Comparison of ENCODE assay signal across 9 mouse cellular contexts in the genomic region with DNA sequence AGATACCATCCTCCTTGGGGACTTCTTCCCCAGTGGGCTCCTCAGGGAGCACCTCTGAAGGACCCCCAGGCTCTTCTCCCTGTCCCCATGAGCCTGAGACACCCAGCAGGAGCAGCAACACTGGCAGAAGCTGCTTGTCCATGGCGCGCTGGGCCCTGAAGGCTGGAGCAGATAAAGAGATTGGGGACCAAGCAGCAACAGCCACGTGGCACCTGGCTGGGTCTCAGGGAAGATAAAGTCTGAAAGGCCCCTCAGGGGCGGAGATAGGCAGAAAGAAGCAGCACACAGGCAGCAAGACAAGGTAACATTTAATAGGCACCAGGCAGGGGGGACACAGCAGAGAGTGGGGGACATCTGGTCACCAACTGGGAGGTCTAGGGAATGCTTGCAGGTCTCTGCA. TPM values are rescaled to one million over a fixed set of nuclear protein-coding genes. Genes with fewer than 3 reads are reported as not detected.
A peak's percentile ranks its signal among the peaks of the same experiment; 100 is the strongest.
DNase-seq lines count a peak whose midpoint lies in the region; ATAC-seq and TF ChIP-seq lines count a peak whose summit lies in the region.
"Had no signal": no experiment of that assay in that cellular context is flagged by ENCODE, and none has a peak within 500 bp of the region (broad histone marks: within the 10 kb centered on the region; RNA-seq: fewer than 3 reads in every experiment).

A gene (minus strand): TSS at position 196 of the 400 bp plus-strand sequence.

- peaks cover 4% of the 10 kb centered on the region; the same call in 1 of the 2 replicates for H3K4me1 ChIP-seq in spleen, adult 2 months (ENCODE audit: control insufficient read depth, insufficient read depth, insufficient read length)
- H3K4me1 ChIP-seq in hindbrain, embryonic 13.5 days (replicated peaks), result peaks cover 36% of the 10 kb centered on the region
- H3K4me1 ChIP-seq in liver, embryonic 15.5 days (replicated peaks), result peaks cover 80% of the 10 kb centered on the region
- H3K4me1 ChIP-seq in kidney, embryonic 14.5 days (ENCODE audit: control insufficient read depth, insufficient read depth, low read length), result peaks cover 8% of the 10 kb centered on the region

- TF ChIP-seq POLR2A in spleen, adult 2 months (IDR thresholded peaks at IDR 0.05; ENCODE audit: low read depth, low read length), result no peak

- H3K36me3 ChIP-seq in spleen, adult 2 months (ENCODE audit: control insufficient read depth, insufficient read depth, low read length), result peaks cover 12% of the 10 kb centered on the region
- H3K36me3 ChIP-seq in hindbrain, embryonic 13.5 days, result peaks cover 43% of the 10 kb centered on the region
- H3K36me3 ChIP-seq in liver, embryonic 15.5 days (replicated peaks), result peaks cover 43% of the 10 kb centered on the region
- peaks cover 31% of the 10 kb centered on the region for H3K36me3 ChIP-seq in kidney, embryonic 14.5 days (ENCODE audit: control insufficient read depth, insufficient read depth, low read length)

- no peak for ATAC-seq in hindbrain, embryonic 13.5 days (ENCODE audit: low FRiP score)
- peak; percentile 74 for ATAC-seq in liver, embryonic 15.5 days (ENCODE audit: insufficient read depth)
- no peak for ATAC-seq in kidney, embryonic 14.5 days (ENCODE audit: low FRiP score, low TSS enrichment)
- ATAC-seq: forebrain, embryonic 15.5 days had no signal

- H3K27me3 ChIP-seq in spleen, adult 2 months (ENCODE audit: control insufficient read depth, insufficient read depth, low read length), result peaks cover 11% of the 10 kb centered on the region; the same call in 1 of the 2 replicates
- peaks cover 52% of the 10 kb centered on the region for H3K27me3 ChIP-seq in hindbrain, embryonic 13.5 days
- peaks cover 44% of the 10 kb centered on the region for H3K27me3 ChIP-seq in liver, embryonic 15.5 days
- H3K27me3 ChIP-seq in kidney, embryonic 14.5 days (ENCODE audit: control insufficient read depth, insufficient read depth, low read length), result peaks cover 38% of the 10 kb centered on the region

- WGBS in spleen, adult 2 months, result 66% methylated on average over 4 of the region's 4 CpGs
- WGBS in hindbrain, embryonic 13.5 days, result 77% methylated on average over 4 of the region's 4 CpGs
- WGBS in liver, embryonic 15.5 days (ENCODE audit: insufficient replicate concordance), result 22% methylated on average over 4 of the region's 4 CpGs
- 80% methylated on average over 4 of the region's 4 CpGs for WGBS in kidney, embryonic 14.5 days

- intact Hi-C loops in left cerebral cortex, postnatal 25 days (cut with DNase I), result no loop called here

- peak within 1 kb of the TSS; percentile 94 for H3K4me2 ChIP-seq in hindbrain, embryonic 13.5 days
- peak within 1 kb of the TSS; percentile 97 for H3K4me2 ChIP-seq in liver, embryonic 15.5 days
- H3K4me2 ChIP-seq in kidney, embryonic 14.5 days (replicated peaks; ENCODE audit: low read depth, low read length), result no peak within 1 kb of the TSS

- H3K9ac ChIP-seq in hindbrain, embryonic 13.5 days, result no peak within 1 kb of the TSS; the same call in 1 of the 2 replicates
- peak within 1 kb of the TSS; percentile 64 for H3K9ac ChIP-seq in liver, embryonic 15.5 days
- H3K9ac ChIP-seq in kidney, embryonic 14.5 days (ENCODE audit: low read depth, low read length), result no peak within 1 kb of the TSS
- H3K9ac ChIP-seq: forebrain, embryonic 15.5 days had no signal

- no peak within 1 kb of the TSS for H3K27ac ChIP-seq in spleen, adult 2 months (ENCODE audit: insufficient read depth, low read length)
- H3K27ac ChIP-seq in hindbrain, embryonic 13.5 days, result no peak within 1 kb of the TSS
- peak within 1 kb of the TSS; percentile 81 for H3K27ac ChIP-seq in liver, embryonic 15.5 days (replicated peaks)
- H3K27ac ChIP-seq in kidney, embryonic 14.5 days (ENCODE audit: low read depth, low read length), result no peak within 1 kb of the TSS
- H3K27ac ChIP-seq: forebrain, embryonic 15.5 days had no signal

- no peaks in the 10 kb centered on the region for H3K9me3 ChIP-seq in hindbrain, embryonic 13.5 days
- H3K9me3 ChIP-seq in liver, embryonic 15.5 days (replicated peaks), result no peaks in the 10 kb centered on the region
- no peaks in the 10 kb centered on the region for H3K9me3 ChIP-seq in kidney, embryonic 14.5 days (ENCODE audit: control insufficient read depth, low read length)
- H3K9me3 ChIP-seq: forebrain, embryonic 15.5 days had no signal

- TF ChIP-seq CTCF in spleen, adult 2 months (IDR thresholded peaks at IDR 0.05; ENCODE audit: extremely low read depth, insufficient read depth, insufficient read length, insufficient replicate concordance), result no peak

- H3K4me3 ChIP-seq in spleen, adult 2 months (ENCODE audit: extremely low read depth, insufficient read depth, insufficient read length), result no peak within 1 kb of the TSS
- H3K4me3 ChIP-seq in hindbrain, embryonic 13.5 days, result no peak within 1 kb of the TSS
- H3K4me3 ChIP-seq in liver, embryonic 15.5 days (replicated peaks), result peak within 1 kb of the TSS; percentile 64
- H3K4me3 ChIP-seq in kidney, embryonic 14.5 days (ENCODE audit: low read length), result no peak within 1 kb of the TSS

- no peak for DNase-seq in spleen, adult 2 months (ENCODE audit: low read depth in 1 of 2, low spot score in 2 of 2)
- no peak for DNase-seq in spleen, adult 12 weeks (ENCODE audit: low spot score)
- DNase-seq in adrenal gland, postnatal 36 days, result no peak
- no peak for DNase-seq in left cerebral cortex, postnatal 25 days (ENCODE audit: low spot score in 2 of 2)

RNA-seq across cellular contexts. Expression of the gene that starts here (rescaled TPM):
- polyA plus RNA-seq in spleen, adult 2 months (2012; rRNA removed), result 47.8 and 49.0 TPM in 2 replicates
- polyA plus RNA-seq in hindbrain, embryonic 13.5 days (2015; fragmentation: Nextera tagmentation; extraction: Ambion mirVana), result 0.30 and 0.36 TPM in 2 replicates
- polyA plus RNA-seq in liver, embryonic 15.5 days (2015; fragmentation: Nextera tagmentation; extraction: Ambion mirVana), result 72.3 and 75.1 TPM in 2 replicates
- total RNA-seq in adrenal gland, postnatal 36 days (2021), result 1 to 10 TPM in 1 of 2 experiments, under 1 TPM in 1; 0.72 to 1.3 TPM
- under 1 TPM; 0.32 to 0.73 TPM for total RNA-seq in left cerebral cortex, postnatal 25 days (2021)
- 0.38 and 0.46 TPM in 2 replicates for polyA plus RNA-seq in kidney, embryonic 14.5 days (2014; fragmentation: Nextera tagmentation; extraction: Ambion mirVana)
- total RNA-seq: monocyte, adult 5-6 weeks had no signal
- polyA plus RNA-seq: forebrain, embryonic 15.5 days had no signal

Comparison
In these comparisons a context has a peak if more than half of its experiments do, and no peak if none do; other contexts are left out.
1. RNA of the gene that starts here (polyA plus RNA-seq): 72.3 to 75.1 TPM in liver, embryonic 15.5 days and 47.8 to 49.0 TPM in spleen, adult 2 months; 0.38 to 0.46 TPM in kidney, embryonic 14.5 days and 0.30 to 0.36 TPM in hindbrain, embryonic 13.5 days; every median in the first group is over 10 times any median in the second.